Mouse (Mus musculus): ENCODE measurements around the gene Fkbp15. TPM values are rescaled to one million over a fixed set of nuclear protein-coding genes. Genes with fewer than 3 reads are reported as not detected.
A peak's percentile ranks its signal among the peaks of the same experiment; 100 is the strongest.

The Fkbp15 gene
- polyA plus RNA-seq, 1 experiment from 2014 or later, result 24.3 TPM

DNA sequence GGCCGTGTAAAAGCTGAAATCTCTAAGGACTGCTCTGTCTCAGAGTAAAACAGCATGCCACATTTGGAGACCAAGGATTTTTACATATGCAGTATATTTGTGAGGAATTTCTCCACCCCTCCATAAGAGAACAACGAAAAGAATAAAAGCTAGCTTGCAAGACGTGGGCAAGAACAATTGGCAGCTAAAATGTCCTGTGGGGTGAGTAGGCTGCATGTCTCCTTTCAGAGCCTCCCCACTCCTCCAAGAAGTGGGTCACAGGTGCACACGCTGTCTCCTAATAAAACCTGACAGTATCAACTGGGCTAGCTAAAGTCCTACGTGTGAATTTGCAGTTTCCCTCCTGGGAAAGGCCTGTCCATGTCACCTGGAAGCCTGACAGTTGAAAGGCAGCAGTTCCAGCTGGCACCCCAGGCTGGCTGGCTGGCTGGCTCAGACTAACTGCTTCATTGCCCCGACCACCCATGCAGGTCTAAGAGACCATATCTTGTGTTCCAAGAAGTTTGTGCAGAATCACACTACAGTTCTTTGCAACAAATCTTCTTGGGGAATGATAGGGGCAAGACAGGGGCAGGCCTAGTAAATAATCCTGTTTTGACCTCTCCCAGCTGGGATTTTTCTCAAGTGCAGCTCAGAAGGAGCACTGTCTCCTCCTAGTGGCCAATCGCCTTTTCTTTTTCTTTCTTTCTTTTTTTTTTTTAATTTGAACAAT, 97.1 kb downstream of the Fkbp15 start:
- H3K9me3 ChIP-seq (ENCODE audit: control insufficient read depth, low read length), result no peaks in the 10 kb centered on the region
- DNase-seq (ENCODE audit: low spot score) (peak; percentile 44), ATAC-seq (ENCODE audit: low FRiP score) (peak; percentile 27; the same call in 1 of the 2 replicates)
- H3K4me1 ChIP-seq (replicated peaks; ENCODE audit: control insufficient read depth, insufficient read depth, low read length), result no peaks in the 10 kb centered on the region
- no peak overlapping the region for H3K9ac ChIP-seq
- no peaks in the 10 kb centered on the region for H3K27me3 ChIP-seq (ENCODE audit: control insufficient read depth, insufficient read depth, low read length)
- H3K36me3 ChIP-seq (replicated peaks; ENCODE audit: control insufficient read depth, insufficient read depth), result no peaks in the 10 kb centered on the region
- 35% methylated on average over 7 of the region's 7 CpGs for WGBS
- H3K27ac ChIP-seq, result no peak overlapping the region
- H3K4me3 ChIP-seq (replicated peaks; ENCODE audit: low read length), result no peak overlapping the region
- no peak overlapping the region for H3K4me2 ChIP-seq (replicated peaks)

DNA sequence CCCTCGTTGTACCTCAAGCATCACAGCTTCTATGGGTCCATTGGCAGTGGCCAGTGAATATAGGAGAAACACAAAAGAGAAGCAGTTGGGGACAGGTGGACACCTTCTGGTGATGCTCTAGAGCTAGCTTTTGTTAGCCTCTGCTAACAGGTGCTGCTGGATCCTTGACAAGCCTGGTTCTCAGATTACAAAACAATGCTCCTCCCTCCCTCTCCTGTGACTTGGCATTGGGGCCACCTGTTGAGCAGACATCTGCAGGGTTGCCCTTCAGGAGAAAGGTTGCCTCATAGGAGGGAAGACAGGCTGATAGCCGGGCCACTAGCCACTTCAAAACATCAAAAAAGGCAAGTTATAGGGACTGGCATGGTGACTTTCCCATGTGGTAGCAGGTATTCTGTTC, 98.1 kb downstream of the Fkbp15 start, which contains the start of gene Slc31a2:
Gene Slc31a2 (plus strand): TSS at position 287 of the 400 bp plus-strand sequence.
- ATAC-seq (ENCODE audit: low FRiP score) (no peak), DNase-seq (ENCODE audit: low spot score) (peak; percentile 20)
- Histone ChIP-seq H3K9me3 (ENCODE audit: control insufficient read depth, low read length) (no peaks in the 10 kb centered on the region), H3K9ac (no peak within 1 kb of the TSS), H3K4me2 (replicated peaks) (no peak within 1 kb of the TSS), H3K27me3 (ENCODE audit: control insufficient read depth, insufficient read depth, low read length) (no peaks in the 10 kb centered on the region), H3K36me3 (replicated peaks; ENCODE audit: control insufficient read depth, insufficient read depth) (no peaks in the 10 kb centered on the region), H3K4me3 (replicated peaks; ENCODE audit: low read length) (no peak within 1 kb of the TSS), H3K4me1 (replicated peaks; ENCODE audit: control insufficient read depth, insufficient read depth, low read length) (no peaks in the 10 kb centered on the region), H3K27ac (no peak within 1 kb of the TSS)
- WGBS, result 52% methylated on average over 2 of the region's 2 CpGs

DNA sequence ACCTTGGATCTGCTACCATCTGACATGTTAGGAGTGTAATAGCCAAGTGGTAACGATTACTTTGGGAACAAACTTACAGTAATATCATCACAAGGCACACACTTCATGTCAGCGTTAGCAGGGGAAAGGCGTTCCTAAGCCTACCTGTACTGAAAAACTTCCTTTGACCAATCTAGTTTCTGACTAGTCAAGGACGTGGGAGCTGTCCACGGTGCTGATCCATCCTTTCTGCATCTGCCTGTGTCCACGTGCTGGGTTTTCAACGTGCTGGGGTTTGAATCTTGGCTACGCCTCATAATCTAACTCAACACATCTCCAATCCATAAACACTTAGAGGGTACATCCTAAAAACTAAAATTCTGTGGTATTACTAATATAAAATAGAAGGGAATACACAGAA, 103.4 kb downstream of the Fkbp15 start:
- no peaks in the 10 kb centered on the region for H3K27me3 ChIP-seq (ENCODE audit: control insufficient read depth, insufficient read depth, low read length)
- no peaks in the 10 kb centered on the region for H3K36me3 ChIP-seq (replicated peaks; ENCODE audit: control insufficient read depth, insufficient read depth)
- DNase-seq (ENCODE audit: low spot score), result peak; percentile 28
- H3K4me1 ChIP-seq (replicated peaks; ENCODE audit: control insufficient read depth, insufficient read depth, low read length), result no peaks in the 10 kb centered on the region
- H3K27ac ChIP-seq, result no peak overlapping the region
- no peak overlapping the region for H3K9ac ChIP-seq
- ATAC-seq (ENCODE audit: low FRiP score), result no peak
- no peaks in the 10 kb centered on the region for H3K9me3 ChIP-seq (ENCODE audit: control insufficient read depth, low read length)
- no peak overlapping the region for H3K4me2 ChIP-seq (replicated peaks)
- 42% methylated on average over 8 of the region's 8 CpGs for WGBS
- no peak overlapping the region for H3K4me3 ChIP-seq (replicated peaks; ENCODE audit: low read length)

DNA sequence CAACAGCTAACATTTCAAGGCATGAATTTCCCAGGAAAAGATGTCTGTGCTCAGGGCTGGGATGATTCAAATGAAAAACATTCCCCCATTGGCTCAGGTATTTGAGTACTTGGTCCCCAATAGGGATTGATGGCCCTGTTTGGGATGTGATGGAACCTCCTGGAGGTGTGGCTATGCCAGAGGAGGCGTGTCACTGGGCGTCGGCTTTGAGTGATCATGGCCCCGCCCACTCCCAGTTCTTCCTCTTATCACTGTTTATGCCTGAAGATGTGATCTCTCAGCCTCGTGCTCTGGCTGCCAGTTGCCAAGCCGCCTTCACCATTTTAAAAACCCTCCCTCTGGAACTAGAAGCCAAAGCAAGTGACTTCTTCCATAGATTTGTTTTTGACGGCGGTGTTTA, 105.8 kb downstream of the Fkbp15 start:
- no peaks in the 10 kb centered on the region for H3K4me1 ChIP-seq (replicated peaks; ENCODE audit: control insufficient read depth, insufficient read depth, low read length)
- DNase-seq (ENCODE audit: low spot score), result no peak
- no peak overlapping the region for H3K4me2 ChIP-seq (replicated peaks)
- WGBS, result 67% methylated on average over 8 of the region's 8 CpGs
- no peak for ATAC-seq (ENCODE audit: low FRiP score)
- no peak overlapping the region for H3K9ac ChIP-seq
- H3K27me3 ChIP-seq (ENCODE audit: control insufficient read depth, insufficient read depth, low read length), result no peaks in the 10 kb centered on the region
- no peak overlapping the region for H3K27ac ChIP-seq
- no peaks in the 10 kb centered on the region for H3K9me3 ChIP-seq (ENCODE audit: control insufficient read depth, low read length)
- no peak overlapping the region for H3K4me3 ChIP-seq (replicated peaks; ENCODE audit: low read length)
- no peaks in the 10 kb centered on the region for H3K36me3 ChIP-seq (replicated peaks; ENCODE audit: control insufficient read depth, insufficient read depth)

DNA sequence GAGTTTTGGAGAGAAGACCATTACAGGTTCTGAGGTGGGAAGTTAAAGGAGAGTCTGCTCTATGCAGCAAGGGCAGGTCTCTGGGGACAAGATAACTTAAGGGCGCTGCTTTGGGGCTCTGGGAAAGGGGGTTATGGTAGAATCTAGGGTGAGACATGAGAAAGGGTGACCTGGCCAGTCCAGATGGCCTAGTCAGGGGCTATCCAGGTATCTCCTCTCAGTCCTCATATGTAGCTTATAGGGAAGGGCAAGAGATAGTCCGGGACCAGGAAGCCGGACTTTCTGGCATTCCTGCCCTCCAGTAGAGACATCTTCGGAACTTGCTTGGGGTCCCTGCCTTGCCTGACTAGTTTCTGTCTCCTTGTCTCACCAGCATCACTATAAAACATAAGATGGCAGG, 108.6 kb downstream of the Fkbp15 start:
- H3K4me1 ChIP-seq (replicated peaks; ENCODE audit: control insufficient read depth, insufficient read depth, low read length), result no peaks in the 10 kb centered on the region
- no peak overlapping the region for H3K4me3 ChIP-seq (replicated peaks; ENCODE audit: low read length)
- H3K36me3 ChIP-seq (replicated peaks; ENCODE audit: control insufficient read depth, insufficient read depth), result no peaks in the 10 kb centered on the region
- DNase-seq (ENCODE audit: low spot score) (peak; percentile 16), ATAC-seq (ENCODE audit: low FRiP score) (no peak)
- no peak overlapping the region for H3K9ac ChIP-seq
- no peaks in the 10 kb centered on the region for H3K27me3 ChIP-seq (ENCODE audit: control insufficient read depth, insufficient read depth, low read length)
- H3K4me2 ChIP-seq (replicated peaks), result no peak overlapping the region
- no peak overlapping the region for H3K27ac ChIP-seq
- WGBS, result 93% methylated on average over 4 of the region's 4 CpGs
- H3K9me3 ChIP-seq (ENCODE audit: control insufficient read depth, low read length), result no peaks in the 10 kb centered on the region

DNA sequence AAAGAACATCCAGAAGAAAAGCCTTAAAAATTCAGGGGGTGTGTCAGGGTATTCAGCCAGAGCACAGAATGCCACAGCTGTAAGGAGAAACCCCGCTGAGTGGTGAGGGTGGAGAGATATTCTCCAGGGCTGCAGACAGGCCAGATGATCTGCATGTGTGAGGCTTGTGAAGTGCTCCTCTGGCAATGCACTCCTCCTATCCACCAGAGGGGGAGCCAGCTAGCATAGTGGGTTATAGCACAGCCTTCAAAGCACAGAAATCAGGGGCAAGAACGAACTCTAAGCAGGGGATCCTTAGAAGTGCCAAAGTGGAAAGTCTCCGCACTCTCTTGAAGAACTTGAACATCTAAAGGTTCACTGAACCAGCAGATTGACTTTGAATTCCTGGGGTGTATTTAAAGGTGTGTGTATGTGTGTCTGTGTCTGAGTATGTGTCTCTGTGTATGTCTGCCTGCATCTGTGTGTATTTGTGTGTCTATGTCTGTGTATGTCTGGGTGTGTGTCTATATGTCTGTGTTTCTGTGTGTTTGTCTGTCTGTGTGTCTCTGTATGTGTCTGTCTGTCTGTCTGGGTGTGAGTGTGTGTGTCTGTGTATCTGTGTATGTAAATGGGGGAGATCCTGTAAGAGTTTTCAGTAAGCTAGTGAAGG, 109.3 kb downstream of the Fkbp15 start:
- 27% methylated on average over 3 of the region's 3 CpGs for WGBS
- Histone ChIP-seq H3K4me2 (replicated peaks) (no peak overlapping the region), H3K4me1 (replicated peaks; ENCODE audit: control insufficient read depth, insufficient read depth, low read length) (no peaks in the 10 kb centered on the region), H3K27ac (no peak overlapping the region), H3K9ac (no peak overlapping the region), H3K36me3 (replicated peaks; ENCODE audit: control insufficient read depth, insufficient read depth) (no peaks in the 10 kb centered on the region), H3K9me3 (ENCODE audit: control insufficient read depth, low read length) (no peaks in the 10 kb centered on the region), H3K4me3 (replicated peaks; ENCODE audit: low read length) (no peak overlapping the region), H3K27me3 (ENCODE audit: control insufficient read depth, insufficient read depth, low read length) (no peaks in the 10 kb centered on the region)
- ATAC-seq (ENCODE audit: low FRiP score) (no peak), DNase-seq (ENCODE audit: low spot score) (peak; percentile 22)

Other genes starting within 250 kb of the Fkbp15 start
- gene Mup21, start 209.7 kb downstream of the Fkbp15 start, polyA plus RNA-seq (2014; fragmentation: Nextera tagmentation; extraction: Ambion mirVana), result not detected in 2 replicates
- 32.7 and 33.3 TPM in 2 replicates for gene Zfp37, start 129.5 kb downstream of the Fkbp15 start, polyA plus RNA-seq (2014; fragmentation: Nextera tagmentation; extraction: Ambion mirVana)
- 12.6 and 14.4 TPM in 2 replicates for gene Slc31a2, start 98.0 kb downstream of the Fkbp15 start, polyA plus RNA-seq (2014; fragmentation: Nextera tagmentation; extraction: Ambion mirVana)
- 47.1 and 48.9 TPM in 2 replicates for gene Slc31a1, start 179 bp upstream of the Fkbp15 start, polyA plus RNA-seq (2014; fragmentation: Nextera tagmentation; extraction: Ambion mirVana)
- gene Cdc26, start 48.1 kb upstream of the Fkbp15 start, polyA plus RNA-seq (2014; fragmentation: Nextera tagmentation; extraction: Ambion mirVana), result 83.1 and 95.1 TPM in 2 replicates
- gene Prpf4, start 48.2 kb upstream of the Fkbp15 start, polyA plus RNA-seq (2014; fragmentation: Nextera tagmentation; extraction: Ambion mirVana), result 15.0 and 16.1 TPM in 2 replicates
- gene Rnf183, start 74.7 kb upstream of the Fkbp15 start, polyA plus RNA-seq (2014; fragmentation: Nextera tagmentation; extraction: Ambion mirVana), result not detected in 2 replicates
- 9.8 and 13.5 TPM in 2 replicates for gene Wdr31, start 110.3 kb upstream of the Fkbp15 start, polyA plus RNA-seq (2014; fragmentation: Nextera tagmentation; extraction: Ambion mirVana)
- 0.86 and 1.2 TPM in 2 replicates for gene Bspry, start 119.5 kb upstream of the Fkbp15 start, polyA plus RNA-seq (2014; fragmentation: Nextera tagmentation; extraction: Ambion mirVana)
- gene Hdhd3, start 142.9 kb upstream of the Fkbp15 start, polyA plus RNA-seq (2014; fragmentation: Nextera tagmentation; extraction: Ambion mirVana), result 11.7 and 13.3 TPM in 2 replicates
- 73.4 and 75.2 TPM in 2 replicates for gene Alad, start 159.4 kb upstream of the Fkbp15 start, polyA plus RNA-seq (2014; fragmentation: Nextera tagmentation; extraction: Ambion mirVana)
- 52.7 and 58.3 TPM in 2 replicates for gene Pole3, start 164.5 kb upstream of the Fkbp15 start, polyA plus RNA-seq (2014; fragmentation: Nextera tagmentation; extraction: Ambion mirVana)
- 0.24 and 0.76 TPM in 2 replicates for gene 4933430I17Rik, start 164.8 kb upstream of the Fkbp15 start, polyA plus RNA-seq (2014; fragmentation: Nextera tagmentation; extraction: Ambion mirVana)
- 35.2 and 42.9 TPM in 2 replicates for gene Rgs3, start 199.3 kb upstream of the Fkbp15 start, polyA plus RNA-seq (2014; fragmentation: Nextera tagmentation; extraction: Ambion mirVana)

Data from hindbrain, embryonic 14.5 days (tissue).